Mouse (Mus musculus) thymus, adult 18-20 months (tissue): ENCODE measurements around the gene Il16.

ENCODE experiments used
- DNase-seq, 2 experiments: peaks; one replicate each; pipeline ENCODE4 v3.0.0; 2022; ENCODE audit warnings: mixed read lengths in 2 of 2

Gene Il16

GRCm38 (mm10) chr7:83640581-83640980 lies 104.9 kb downstream of the Il16 start:
- DNase-seq: no peak

- no peak for DNase-seq
Observed at GRCm38 (mm10) chr7:83639084-83639483, 106.4 kb downstream of the Il16 start.

DNA sequence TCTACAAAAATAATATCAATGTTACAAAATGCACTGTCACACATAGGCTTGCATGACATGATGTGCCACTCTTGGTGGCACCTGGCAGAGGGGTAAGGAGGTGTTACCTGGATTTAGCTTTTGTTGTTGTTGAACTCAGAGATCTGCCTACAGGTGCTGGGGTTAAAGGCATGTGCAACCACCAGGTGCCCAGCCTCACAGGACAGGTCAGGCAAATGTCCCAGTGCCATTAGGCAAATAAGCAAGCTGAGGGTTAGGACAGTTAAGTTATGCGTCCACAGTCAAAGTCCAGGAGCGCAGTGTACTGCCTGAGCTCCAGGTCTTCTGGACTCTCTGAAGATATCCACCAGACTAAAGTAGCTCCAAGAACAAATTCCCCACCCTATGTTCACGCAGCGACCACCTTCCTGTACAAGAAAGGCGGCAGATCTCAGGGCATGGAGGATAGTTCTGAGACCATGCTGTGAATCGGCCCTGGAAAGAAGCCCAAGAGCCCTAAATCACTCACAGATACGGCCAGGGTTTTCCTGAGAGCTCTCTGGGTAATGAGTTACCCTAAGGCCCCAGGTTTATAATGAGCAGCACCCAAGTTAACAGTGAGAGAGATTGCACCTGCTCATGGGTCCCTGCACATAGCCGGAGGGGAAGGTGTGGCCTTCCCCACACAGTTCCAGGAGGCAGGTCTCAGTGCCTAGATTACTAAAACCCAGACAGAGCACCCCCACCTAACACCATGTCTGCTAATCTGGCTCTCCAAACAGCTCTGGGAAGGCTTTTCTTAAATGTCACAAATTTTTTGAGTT lies 107.5 kb downstream of the Il16 start:
- DNase-seq: no peak

DNA sequence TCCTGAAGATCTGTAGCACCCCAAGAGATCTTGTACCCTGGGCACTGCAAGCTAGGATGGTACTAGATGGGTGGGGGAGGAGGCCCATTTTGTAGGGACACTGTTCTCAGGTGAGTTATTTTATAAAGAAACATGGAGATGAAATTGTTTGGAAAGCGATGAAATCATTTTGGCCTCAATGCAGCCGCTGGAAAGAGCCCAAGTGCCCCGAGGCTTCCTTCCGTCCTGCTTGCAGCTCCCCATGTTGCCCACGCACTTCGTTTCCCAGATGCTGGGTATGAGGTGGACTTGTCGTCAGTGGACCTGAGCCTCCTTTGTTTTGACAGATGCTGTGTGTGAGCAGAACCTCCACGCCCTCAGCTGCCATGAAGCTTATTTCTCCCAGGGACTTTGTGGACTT lies 109.1 kb downstream of the Il16 start:
- no peak for DNase-seq

DNA sequence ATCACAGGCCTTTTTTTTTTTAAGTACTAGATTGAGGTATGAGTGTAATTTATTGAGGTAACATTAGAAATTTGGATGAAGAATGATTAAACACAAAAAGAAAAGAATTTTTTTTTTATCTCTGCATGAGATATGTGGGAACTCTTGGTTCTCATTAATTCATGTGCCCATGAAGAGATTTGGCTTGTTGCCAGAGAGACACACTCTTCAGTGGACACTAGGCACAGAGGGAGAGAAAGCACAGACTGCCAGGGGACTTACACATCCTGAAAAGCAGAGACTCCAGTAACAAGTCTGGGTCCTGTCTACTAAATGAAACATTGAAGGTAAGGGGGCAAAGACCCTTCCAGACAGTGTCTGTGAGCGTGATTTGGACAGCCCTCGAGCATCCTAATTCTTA lies 109.8 kb downstream of the Il16 start:
- no peak for DNase-seq

DNA sequence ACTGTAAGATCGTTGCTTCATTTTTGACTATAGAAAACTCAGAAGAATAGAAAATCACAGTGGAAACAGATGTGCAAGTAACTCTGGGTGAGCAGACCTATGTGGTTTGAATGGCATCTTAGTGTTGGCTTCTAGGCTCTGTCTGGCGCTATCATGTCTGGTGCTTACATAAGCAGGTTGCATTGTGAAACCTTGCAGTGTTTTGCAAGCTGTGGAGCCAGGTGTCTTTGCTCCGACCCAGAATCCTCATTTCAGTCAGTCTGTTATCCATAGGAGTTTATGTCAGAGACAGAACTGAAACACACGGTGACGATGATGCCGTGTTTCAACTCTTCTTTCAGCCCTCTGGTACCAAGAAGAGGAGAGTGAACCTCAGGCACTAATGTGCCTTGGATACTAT lies 111.7 kb downstream of the Il16 start:
- DNase-seq: no peak

- no peak for DNase-seq
Observed at GRCm38 (mm10) chr7:83632682-83633120, 112.8 kb downstream of the Il16 start.

DNA sequence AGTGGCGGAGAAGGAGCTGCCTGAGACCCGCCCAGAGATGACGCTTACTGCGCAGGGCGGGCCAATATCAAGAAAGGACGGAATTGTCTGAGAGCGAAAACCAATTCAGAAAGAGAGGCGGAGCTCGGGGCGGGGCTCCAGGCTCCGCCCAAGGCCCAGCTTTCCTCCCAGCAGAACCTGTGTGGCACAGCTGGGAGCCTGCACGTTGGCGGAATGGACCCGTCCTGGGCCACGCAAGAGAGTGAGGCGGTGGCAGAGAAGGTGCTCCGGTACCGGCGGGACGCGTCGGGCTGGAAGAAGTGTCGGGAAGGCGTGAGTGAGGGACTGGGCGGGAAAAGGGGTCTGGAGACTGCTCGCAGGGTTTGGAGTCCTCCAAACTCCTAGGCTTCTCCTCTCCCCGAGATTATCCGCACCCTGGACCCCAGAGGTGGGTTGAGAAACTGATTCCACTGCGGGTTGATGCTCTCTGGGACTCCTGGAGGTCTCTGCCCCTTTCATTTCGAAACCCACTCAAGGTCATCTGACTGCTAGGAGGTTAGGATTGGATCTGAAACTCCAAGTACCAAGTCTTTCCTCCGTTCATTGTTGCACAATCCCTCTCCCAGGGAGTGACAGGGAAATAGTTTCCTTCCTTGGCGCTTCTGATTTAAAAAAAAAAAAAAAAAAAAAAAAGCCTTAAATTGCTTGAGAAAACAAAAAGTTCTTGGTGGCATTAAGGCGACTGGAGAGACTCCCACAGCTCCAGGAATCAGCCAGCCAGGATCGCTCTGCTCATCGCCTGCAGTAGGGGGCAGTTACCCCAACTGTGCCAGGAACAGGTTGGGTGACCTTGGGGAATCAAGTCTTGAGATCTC lies 113.5 kb downstream of the Il16 start, which contains the start of gene Stard5:
Gene Stard5 (plus strand): TSS at position 132 of the 854 bp plus-strand sequence.
- peak; percentile 87 to 91 for DNase-seq

GRCm38 (mm10) chr7:83631073-83631827 lies 114.3 kb downstream of the Il16 start:
- no peak for DNase-seq

GRCm38 (mm10) chr7:83627369-83627768 lies 118.2 kb downstream of the Il16 start:
- no peak for DNase-seq

- DNase-seq: no peak
Observed at GRCm38 (mm10) chr7:83626557-83627257, 118.8 kb downstream of the Il16 start.

GRCm38 (mm10) chr7:83624065-83624464 lies 121.5 kb downstream of the Il16 start:
- DNase-seq: no peak

DNA sequence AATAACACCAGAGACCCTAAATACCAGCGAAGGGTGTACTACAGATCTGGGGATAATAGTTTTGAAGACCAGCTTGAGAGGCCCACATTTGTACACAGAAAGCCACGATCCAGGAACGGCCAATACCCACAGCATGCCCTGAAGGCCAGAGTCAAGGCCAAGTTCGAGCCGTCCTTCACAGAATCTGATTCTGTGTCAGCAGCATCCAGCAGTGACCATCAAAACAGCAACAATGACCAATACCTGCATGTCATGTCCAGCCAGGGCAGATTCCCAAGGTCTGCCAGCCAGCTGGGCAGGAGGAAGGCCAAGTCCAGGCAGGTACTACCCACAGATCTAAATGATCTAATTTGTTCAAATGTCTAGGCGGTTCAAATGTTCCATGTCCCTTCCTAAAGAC lies 122.9 kb downstream of the Il16 start:
- no peak for DNase-seq

- DNase-seq: no peak
Observed at GRCm38 (mm10) chr7:83618709-83619108, 126.8 kb downstream of the Il16 start.

DNA sequence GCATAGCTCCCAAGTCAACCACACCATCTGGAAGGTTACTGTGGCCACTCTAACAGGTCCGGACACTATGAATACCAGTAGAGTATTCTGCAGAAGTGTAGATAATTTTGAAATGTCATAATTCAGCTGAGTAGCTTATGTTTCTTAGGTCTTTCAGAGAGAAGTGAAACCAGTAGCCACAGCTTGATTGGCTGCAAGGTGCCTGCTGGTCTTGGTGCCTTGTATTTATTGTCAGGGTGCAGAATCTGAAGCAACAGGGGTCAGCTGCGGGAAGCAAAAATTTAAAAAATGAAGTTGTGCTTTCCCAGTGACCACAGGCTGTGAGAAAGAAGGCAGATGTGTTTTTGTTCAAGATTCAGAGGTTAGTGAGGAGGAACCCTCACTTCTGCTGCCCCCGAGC lies 129.3 kb downstream of the Il16 start:
- no peak for DNase-seq

DNA sequence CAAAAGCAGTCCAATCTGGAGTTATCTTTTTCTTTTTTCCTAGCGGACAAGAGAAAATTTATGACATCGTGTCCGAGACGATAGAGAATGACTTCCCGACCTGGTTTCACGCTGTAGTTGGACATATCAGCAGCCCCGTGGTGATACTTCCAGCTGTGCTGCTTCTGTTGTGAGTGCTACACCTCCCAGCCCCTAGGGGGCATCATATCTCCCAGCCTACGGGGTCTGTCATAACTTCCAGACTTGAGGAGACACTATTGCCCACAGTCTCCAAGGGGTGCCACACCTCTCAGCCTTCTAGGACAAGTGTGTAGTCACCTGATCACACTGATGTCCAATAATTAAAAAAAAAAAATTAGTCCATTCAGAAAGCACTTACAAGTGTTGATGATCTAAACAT lies 129.7 kb downstream of the Il16 start:
- DNase-seq: no peak

DNA sequence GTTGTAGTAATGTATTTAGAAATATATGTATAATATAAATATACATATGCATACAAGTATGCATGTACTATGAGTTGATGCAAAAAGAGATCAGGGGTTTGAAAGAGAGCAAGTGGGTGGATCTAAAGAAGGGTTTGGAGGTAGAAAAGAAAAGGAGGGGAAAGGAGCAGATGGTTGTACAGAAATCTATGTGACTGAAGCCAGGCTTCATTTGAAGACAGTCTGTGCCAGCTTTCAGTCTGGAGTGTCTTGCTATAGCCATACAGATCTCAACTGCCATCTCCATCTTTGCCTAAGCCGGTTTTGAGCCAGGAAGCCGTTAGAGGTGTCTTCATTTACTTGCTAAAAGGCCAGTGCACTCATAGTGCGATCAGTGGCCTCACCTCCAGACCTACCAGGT lies 130.3 kb downstream of the Il16 start:
- DNase-seq: no peak

DNA sequence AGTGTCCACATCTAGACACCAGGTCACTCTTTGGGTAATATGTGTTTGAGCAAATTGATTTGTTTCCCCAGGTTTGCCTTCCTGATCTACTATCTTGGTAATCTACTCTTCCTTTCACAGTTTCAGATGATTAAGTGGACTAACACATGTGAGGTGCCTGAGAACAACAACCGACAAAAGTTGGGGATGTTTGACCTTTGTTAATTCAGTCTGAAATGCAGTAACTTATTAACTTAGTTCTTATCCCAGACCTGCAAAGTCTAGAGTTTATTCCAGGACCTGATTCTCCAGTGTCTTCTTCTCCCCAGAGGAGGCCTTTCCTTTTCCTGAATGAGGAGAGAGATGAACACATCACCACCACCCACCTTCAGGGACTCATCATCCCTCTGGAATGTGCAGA lies 133.6 kb downstream of the Il16 start:
- DNase-seq: no peak

GRCm38 (mm10) chr7:83609891-83610290 lies 135.6 kb downstream of the Il16 start:
- DNase-seq: no peak

- no peak for DNase-seq
Observed at GRCm38 (mm10) chr7:83606796-83607195, 138.7 kb downstream of the Il16 start.

DNA sequence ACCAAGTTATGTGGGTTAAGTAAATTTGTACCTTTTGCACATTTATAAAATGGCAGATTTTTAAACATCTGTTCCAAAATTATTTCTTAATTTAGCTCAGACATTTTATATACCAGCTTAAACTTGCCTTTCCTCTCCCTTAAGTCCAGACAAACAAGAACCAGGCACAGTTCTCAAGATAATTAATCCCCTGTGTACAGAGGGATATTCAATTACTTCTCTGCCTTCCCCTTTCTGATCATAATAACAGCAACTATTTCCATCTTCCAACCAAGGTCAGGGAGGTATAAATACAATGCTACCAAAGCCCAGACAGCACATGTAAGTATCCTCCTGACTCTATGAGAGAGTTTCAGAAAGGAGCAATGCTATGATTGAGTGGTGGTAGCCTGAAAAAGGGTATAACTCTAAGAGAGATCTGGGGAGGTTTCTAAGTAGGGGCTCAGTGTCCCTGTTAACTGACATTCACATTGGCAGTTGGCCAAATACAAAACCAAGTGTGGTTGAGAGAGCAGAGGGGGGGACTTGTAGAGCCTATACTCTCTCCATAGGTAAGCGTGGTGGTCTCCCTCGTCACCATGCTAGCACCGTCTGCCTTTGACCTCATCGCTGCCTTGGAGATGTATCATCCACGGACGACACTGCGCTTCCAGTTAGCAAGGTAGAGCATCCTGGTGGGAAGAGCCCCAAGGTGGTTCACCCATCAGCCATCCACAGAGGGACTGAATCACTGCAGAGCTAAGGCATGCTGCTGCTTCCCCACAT lies 141.2 kb downstream of the Il16 start:
- no peak for DNase-seq

- peak in 1 of 2 experiments; percentile 17 for DNase-seq
Observed at GRCm38 (mm10) chr7:83599913-83600286, 145.6 kb downstream of the Il16 start.
